Mouse (Mus musculus) bone marrow, adult 2 months (tissue): ENCODE measurements around the gene Pnisr.

Source experiments
- CTCF ChIP-seq: fragments of 200-500 bp; IDR thresholded peaks from 2 replicates; pipeline ENCODE4 v1.5.1; 2011; ENCODE audit warnings: low read length, control low read depth; ENCODE audit not compliant: control insufficient read depth, insufficient read depth
- POLR2A ChIP-seq: fragments of 200-500 bp; IDR thresholded peaks from 2 replicates; pipeline ENCODE4 v1.6.1; 2011; ENCODE audit warnings: low read depth, mild to moderate bottlenecking, control low read depth, low read length, borderline replicate concordance; ENCODE audit not compliant: control insufficient read depth

GRCm38 (mm10) chr4:21801013-21801412 is 46.4 kb upstream of the Pnisr start:
- TF ChIP-seq CTCF (no peak), POLR2A (no peak)
